Mouse (Mus musculus) ES-Bruce4 (cell line): ENCODE data around the gene Mitf.

Source experiments
- CTCF ChIP-seq: IDR thresholded peaks from one replicate; pipeline ENCODE4 v1.8.1; 2011; ENCODE audit warnings: low read depth, low read length
- EP300 ChIP-seq: IDR thresholded peaks from 2 replicates; pipeline ENCODE4 v1.6.1; 2011; ENCODE audit warnings: low read depth, low read length; ENCODE audit not compliant: insufficient read depth
- POLR2A ChIP-seq: IDR thresholded peaks from one replicate; pipeline ENCODE4 v1.8.1; 2011; ENCODE audit warnings: low read length; ENCODE audit not compliant: insufficient read depth

- TF ChIP-seq CTCF (no peak), POLR2A (no peak), EP300 (no peak)
Measured at GRCm38 (mm10) chr6:97786871-97787270, 20.0 kb upstream of the Mitf start.
